Comparison of ENCODE assay signal across 17 mouse cellular contexts in the genomic region with DNA sequence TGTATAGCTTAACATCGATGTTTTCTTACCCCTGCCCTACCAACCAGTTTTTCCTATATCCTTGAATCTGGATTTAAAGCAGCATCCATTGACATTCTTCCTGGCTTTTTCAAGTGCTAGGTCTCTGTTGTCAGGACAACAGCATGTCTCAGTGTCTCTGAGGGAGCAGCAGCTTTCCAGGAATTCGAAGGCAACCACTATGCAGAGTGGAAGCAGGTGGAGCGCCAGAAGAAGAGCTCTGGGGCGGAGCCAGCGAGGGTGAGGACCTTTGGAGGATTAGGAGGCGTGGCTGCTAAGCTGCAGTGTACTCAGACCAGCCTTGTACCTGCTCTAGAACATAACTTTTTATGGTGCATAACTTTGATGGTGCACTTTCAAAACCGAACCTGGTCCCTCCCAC. TPM values are rescaled to one million over a fixed set of nuclear protein-coding genes. Genes with fewer than 3 reads are reported as not detected.
A peak's percentile ranks its signal among the peaks of the same experiment; 100 is the strongest.
DNase-seq lines count a peak whose midpoint lies in the region; ATAC-seq lines count a peak whose summit lies in the region.
"Had no signal": no experiment of that assay in that cellular context is flagged by ENCODE, and none has a peak within 500 bp of the region (broad histone marks: within the 10 kb centered on the region; RNA-seq: fewer than 3 reads in every experiment).

No protein-coding gene starts in this region.

- WGBS in kidney, embryonic 15.5 days: 42% methylated on average over 7 of the region's 7 CpGs
- WGBS in kidney, embryonic 16.5 days: 33% methylated on average over 7 of the region's 7 CpGs

- H3K27ac ChIP-seq in kidney, embryonic 15.5 days: no peak overlapping the region
- no peak overlapping the region for H3K27ac ChIP-seq in kidney, embryonic 16.5 days (ENCODE audit: low read length)
- H3K27ac ChIP-seq: embryonic facial prominence, embryonic 13.5 days; heart, embryonic 10.5 days; liver, embryonic 13.5 days; midbrain, embryonic 13.5 days; neural tube, embryonic 12.5 days had no signal

- no peaks in the 10 kb centered on the region for H3K9me3 ChIP-seq in kidney, embryonic 15.5 days (replicated peaks)
- no peaks in the 10 kb centered on the region for H3K9me3 ChIP-seq in kidney, embryonic 16.5 days (ENCODE audit: low read length)
- H3K9me3 ChIP-seq: embryonic facial prominence, embryonic 13.5 days; heart, embryonic 10.5 days; liver, embryonic 13.5 days; midbrain, embryonic 13.5 days; neural tube, embryonic 12.5 days had no signal

- no peak overlapping the region for H3K4me2 ChIP-seq in kidney, embryonic 15.5 days
- no peak overlapping the region for H3K4me2 ChIP-seq in kidney, embryonic 16.5 days (replicated peaks; ENCODE audit: low read depth, low read length)
- H3K4me2 ChIP-seq: embryonic facial prominence, embryonic 13.5 days; liver, embryonic 13.5 days; midbrain, embryonic 13.5 days; neural tube, embryonic 12.5 days had no signal

- no peak overlapping the region for H3K9ac ChIP-seq in kidney, embryonic 15.5 days
- no peak overlapping the region for H3K9ac ChIP-seq in kidney, embryonic 16.5 days (replicated peaks; ENCODE audit: low read length)
- H3K9ac ChIP-seq: embryonic facial prominence, embryonic 13.5 days; liver, embryonic 13.5 days; midbrain, embryonic 13.5 days; neural tube, embryonic 12.5 days had no signal

- ATAC-seq in kidney, embryonic 15.5 days (replicated peaks; ENCODE audit: low FRiP score): no peak
- peak; percentile 23; the same call in 1 of the 2 replicates for ATAC-seq in kidney, embryonic 16.5 days (ENCODE audit: low FRiP score, low TSS enrichment)
- ATAC-seq: midbrain, embryonic 13.5 days had no signal

- peak; percentile 5 for DNase-seq in kidney, adult 11 months
- DNase-seq in right cerebral cortex, postnatal 4 days: peak; percentile 27
- DNase-seq in right cerebral cortex, adult 18-20 months: no peak
- DNase-seq in adrenal gland, postnatal 25 days: no peak
- no peak for DNase-seq in adrenal gland, postnatal 4 days (ENCODE audit: low spot score in 2 of 2)
- DNase-seq: heart, postnatal 36 days; liver, embryonic 13.5 days; lung, postnatal 14 days had no signal

- no peaks in the 10 kb centered on the region; the same call in 1 of the 2 replicates for H3K4me1 ChIP-seq in kidney, embryonic 15.5 days
- no peaks in the 10 kb centered on the region for H3K4me1 ChIP-seq in kidney, embryonic 16.5 days (ENCODE audit: insufficient read depth, low read length)
- H3K4me1 ChIP-seq: embryonic facial prominence, embryonic 13.5 days; heart, embryonic 10.5 days; liver, embryonic 13.5 days; midbrain, embryonic 13.5 days; neural tube, embryonic 12.5 days had no signal

- H3K27me3 ChIP-seq in kidney, embryonic 15.5 days: peaks cover 7% of the 10 kb centered on the region; the same call in 1 of the 2 replicates
- H3K27me3 ChIP-seq in kidney, embryonic 16.5 days (ENCODE audit: insufficient read depth, low read length): no peaks in the 10 kb centered on the region
- H3K27me3 ChIP-seq: embryonic facial prominence, embryonic 13.5 days; liver, embryonic 13.5 days; midbrain, embryonic 13.5 days; neural tube, embryonic 12.5 days had no signal

- H3K36me3 ChIP-seq in kidney, embryonic 15.5 days: no peaks in the 10 kb centered on the region
- H3K36me3 ChIP-seq in kidney, embryonic 16.5 days (ENCODE audit: insufficient read depth, low read length): no peaks in the 10 kb centered on the region
- H3K36me3 ChIP-seq: embryonic facial prominence, embryonic 13.5 days; heart, embryonic 10.5 days; liver, embryonic 13.5 days; midbrain, embryonic 13.5 days; neural tube, embryonic 12.5 days had no signal

- no peak overlapping the region for H3K4me3 ChIP-seq in kidney, embryonic 15.5 days (replicated peaks)
- no peak overlapping the region for H3K4me3 ChIP-seq in kidney, embryonic 16.5 days (ENCODE audit: low read length)
- H3K4me3 ChIP-seq: embryonic facial prominence, embryonic 13.5 days; heart, embryonic 10.5 days; liver, embryonic 13.5 days; midbrain, embryonic 13.5 days; neural tube, embryonic 12.5 days had no signal

RNA-seq across cellular contexts. Expression of a gene that starts 25.5 kb away (rescaled TPM):
- 9.7 and 12.7 TPM in 2 replicates for polyA plus RNA-seq in kidney, embryonic 15.5 days (2015; fragmentation: Nextera tagmentation; extraction: Ambion mirVana)
- 13.5 and 14.2 TPM in 2 replicates for polyA plus RNA-seq in kidney, embryonic 16.5 days (2015; fragmentation: Nextera tagmentation; extraction: Ambion mirVana)
- total RNA-seq in adrenal gland, postnatal 25 days (2021): 8.0 and 8.8 TPM in 2 replicates
- total RNA-seq in adrenal gland, postnatal 4 days (2021): 1 to 10 TPM; 7.1 to 8.7 TPM

RNA-seq across cellular contexts. Expression of a gene that starts 36.6 kb away (rescaled TPM):
- not detected in 2 replicates for polyA plus RNA-seq in kidney, embryonic 15.5 days (2015; fragmentation: Nextera tagmentation; extraction: Ambion mirVana)
- polyA plus RNA-seq in kidney, embryonic 16.5 days (2015; fragmentation: Nextera tagmentation; extraction: Ambion mirVana): not detected in 2 replicates
- total RNA-seq in adrenal gland, postnatal 25 days (2021): not detected in 2 replicates
- total RNA-seq in adrenal gland, postnatal 4 days (2021): not detected
- total RNA-seq: gastrocnemius, adult 8-10 months; heart, postnatal 36 days; left cerebral cortex, postnatal 10 days had no signal
- polyA plus RNA-seq: embryonic facial prominence, embryonic 13.5 days; forebrain, embryonic 11.5 days; heart, embryonic 10.5 days; liver, embryonic 13.5 days; midbrain, embryonic 13.5 days; neural tube, embryonic 12.5 days had no signal

Comparison
In these comparisons a context has a peak if more than half of its experiments do, and no peak if none do; other contexts are left out.
1. DNase-seq: peak in kidney, adult 11 months (single experiment) and right cerebral cortex, postnatal 4 days (single experiment); none in right cerebral cortex, adult 18-20 months (single experiment), adrenal gland, postnatal 25 days (single experiment) and adrenal gland, postnatal 4 days (0 of 2).